Mouse (Mus musculus) midbrain, embryonic 13.5 days (tissue): ENCODE measurements around the gene Ccdc85c. TPM values are rescaled to one million over a fixed set of nuclear protein-coding genes. Genes with fewer than 3 reads are reported as not detected.

Experiments used
- ATAC-seq: fragments of 200-750 bp; cut with Nextera tagmentation; 2 replicates; pipeline ENCODE4 v1.8.0; 2017; ENCODE audit warnings: mild to moderate bottlenecking, moderate TSS enrichment, moderate library complexity
- H3K27ac ChIP-seq: fragments of 300-500 bp; sonication (generic); 2 replicates; pipeline ENCODE4 v1.5.1; 2015; ENCODE audit warnings: inconsistent platforms, mild to moderate bottlenecking, moderate library complexity
- H3K27me3 ChIP-seq: fragments of 300-500 bp; sonication (generic); 2 replicates; pipeline ENCODE4 v1.6.1; 2015; ENCODE audit warnings: mild to moderate bottlenecking, inconsistent platforms
- H3K36me3 ChIP-seq: fragments of 300-500 bp; sonication (generic); 2 replicates; pipeline ENCODE4 v1.6.1; 2015; ENCODE audit warnings: mild to moderate bottlenecking, inconsistent platforms
- H3K4me1 ChIP-seq: fragments of 300-500 bp; sonication (generic); replicated peaks from 2 replicates; pipeline ENCODE4 v1.6.1; 2015; ENCODE audit warnings: inconsistent platforms
- H3K4me2 ChIP-seq: fragments of 300-500 bp; sonication (generic); replicated peaks from 2 replicates; pipeline ENCODE4 v1.6.1; 2015; ENCODE audit warnings: moderate library complexity, mild to moderate bottlenecking, inconsistent platforms
- H3K4me3 ChIP-seq: fragments of 300-500 bp; sonication (generic); replicated peaks from 2 replicates; pipeline ENCODE4 v1.5.1; 2015; ENCODE audit warnings: mild to moderate bottlenecking, inconsistent platforms
- H3K9ac ChIP-seq: fragments of 300-500 bp; sonication (generic); replicated peaks from 2 replicates; pipeline ENCODE4 v1.6.1; 2015; ENCODE audit warnings: mild to moderate bottlenecking, inconsistent platforms
- H3K9me3 ChIP-seq: fragments of 300-500 bp; sonication (generic); 2 replicates; pipeline ENCODE4 v1.6.1; 2016; ENCODE audit warnings: mild to moderate bottlenecking, inconsistent platforms
- WGBS: fragments of 180-500 bp; shearing (Covaris S2); methylation state at CpG from one replicate; pipeline ENCODE4 v1.1.7; 2015; 5-methylcytosine and 5-hydroxymethylcytosine counted together
- polyA plus RNA-seq: library from polyadenylated mRNA; unstranded; fragments of >200 nt; fragmentation: Nextera tagmentation; extraction: Ambion mirVana; gene quantifications from 2 replicates; pipeline ENCODE4 v1.2.1, GENCODE M21; 2015

Ccdc85c gene
- polyA plus RNA-seq, 1 experiment from 2014 or later = 19.5 TPM

DNA sequence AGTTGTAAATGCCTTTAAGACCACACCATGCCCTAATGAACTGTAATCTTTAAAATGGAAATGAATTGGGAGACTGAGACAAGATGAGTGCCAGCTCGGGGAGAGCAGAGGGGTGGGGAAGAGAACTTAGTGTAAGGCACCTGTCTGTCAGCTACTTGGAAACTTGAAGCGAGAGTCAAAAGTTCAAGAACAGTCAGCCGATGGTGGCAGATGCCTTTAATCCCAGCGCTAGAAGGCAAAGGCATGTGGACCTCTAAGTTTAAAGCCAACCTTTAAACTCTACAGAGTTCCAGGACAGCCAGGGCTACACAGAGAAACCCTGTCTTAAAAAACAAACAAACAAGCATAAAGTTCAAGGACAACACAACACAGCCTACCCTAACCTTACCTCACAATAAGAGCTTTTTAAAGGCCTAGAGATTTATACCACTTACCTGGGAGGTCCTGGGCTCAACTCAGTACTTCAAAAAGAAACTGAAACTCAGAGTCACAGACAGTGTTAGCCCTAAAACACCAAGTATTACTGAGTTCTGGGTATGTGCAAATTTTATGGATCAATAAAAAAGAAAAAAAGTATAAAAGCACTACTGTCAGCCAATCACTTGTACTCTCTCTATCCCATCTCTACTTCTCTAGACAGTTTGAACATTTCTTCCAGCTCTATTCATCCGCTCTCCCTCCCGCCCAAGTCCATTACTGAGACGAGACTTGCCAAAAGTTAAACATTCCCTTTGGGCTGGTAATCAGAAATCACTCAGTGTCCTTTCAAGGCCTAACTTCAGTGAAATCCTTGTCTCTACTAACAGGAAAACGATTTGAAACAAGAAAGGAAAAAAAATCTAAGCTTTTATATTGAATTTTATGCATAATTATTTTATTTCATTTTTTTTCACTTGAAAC is 100.4 kb downstream of the Ccdc85c start:
- Histone ChIP-seq H3K27ac (no peak overlapping the region), H3K4me3 (no peak overlapping the region)
- no peak for ATAC-seq

DNA sequence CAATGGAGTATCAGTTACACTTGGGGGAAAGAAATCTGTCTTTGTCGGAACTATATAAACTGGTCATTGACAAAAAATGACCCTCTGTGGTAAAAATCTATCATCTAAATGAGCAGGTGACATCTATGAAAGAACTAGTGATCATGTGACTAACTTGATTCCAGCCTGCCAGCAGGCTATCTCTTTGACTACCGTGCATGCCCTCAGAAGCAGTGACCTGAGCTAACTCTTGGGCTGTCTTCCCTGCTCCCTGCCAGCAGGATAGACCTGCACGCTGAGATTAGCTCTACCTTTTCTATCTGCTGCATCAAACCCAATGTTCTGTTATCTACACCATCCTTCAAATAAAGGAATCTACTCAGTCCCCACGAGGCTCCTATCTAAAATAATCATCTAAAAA is 102.6 kb downstream of the Ccdc85c start:
- Histone ChIP-seq H3K27me3 (no peaks in the 10 kb centered on the region), H3K4me1 (peaks cover 30% of the 10 kb centered on the region), H3K9me3 (no peaks in the 10 kb centered on the region), H3K4me3 (no peak overlapping the region), H3K27ac (no peak overlapping the region), H3K4me2 (no peak overlapping the region), H3K9ac (no peak overlapping the region), H3K36me3 (no peaks in the 10 kb centered on the region)
- ATAC-seq = no peak
- 63% methylated on average over 4 of the region's 4 CpGs for WGBS

More for the DNA sequence above, 100.4 kb downstream of the Ccdc85c start:
- 76% methylated on average over 8 of the region's 8 CpGs for WGBS
- Histone ChIP-seq H3K4me1 (peaks cover 37% of the 10 kb centered on the region), H3K9me3 (no peaks in the 10 kb centered on the region), H3K4me2 (no peak overlapping the region), H3K27me3 (no peaks in the 10 kb centered on the region), H3K36me3 (no peaks in the 10 kb centered on the region), H3K9ac (no peak overlapping the region)

DNA sequence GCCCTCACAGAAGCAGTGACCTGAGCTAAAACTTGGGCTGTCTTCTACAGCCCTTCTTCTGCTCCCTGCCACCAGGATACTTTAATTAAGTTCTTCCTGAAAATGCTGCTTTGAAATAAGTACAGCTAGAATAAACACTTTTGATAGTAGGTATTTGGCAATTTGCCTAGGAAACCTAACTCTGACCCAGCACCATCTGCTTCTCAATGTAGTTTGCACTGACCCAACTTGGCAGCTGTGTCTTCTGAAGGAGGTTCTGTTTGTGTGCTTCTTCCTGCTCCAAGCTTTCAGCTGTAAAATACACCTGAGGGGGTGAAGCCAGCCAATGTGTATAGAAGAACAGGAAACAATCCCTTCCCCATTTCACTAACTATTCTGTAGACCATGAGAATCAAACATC is 103.9 kb downstream of the Ccdc85c start:
- Histone ChIP-seq H3K9me3 (no peaks in the 10 kb centered on the region), H3K4me2 (no peak overlapping the region), H3K4me1 (peaks cover 17% of the 10 kb centered on the region), H3K27ac (no peak overlapping the region), H3K27me3 (no peaks in the 10 kb centered on the region), H3K4me3 (no peak overlapping the region), H3K9ac (no peak overlapping the region), H3K36me3 (no peaks in the 10 kb centered on the region)
- ATAC-seq = no peak

DNA sequence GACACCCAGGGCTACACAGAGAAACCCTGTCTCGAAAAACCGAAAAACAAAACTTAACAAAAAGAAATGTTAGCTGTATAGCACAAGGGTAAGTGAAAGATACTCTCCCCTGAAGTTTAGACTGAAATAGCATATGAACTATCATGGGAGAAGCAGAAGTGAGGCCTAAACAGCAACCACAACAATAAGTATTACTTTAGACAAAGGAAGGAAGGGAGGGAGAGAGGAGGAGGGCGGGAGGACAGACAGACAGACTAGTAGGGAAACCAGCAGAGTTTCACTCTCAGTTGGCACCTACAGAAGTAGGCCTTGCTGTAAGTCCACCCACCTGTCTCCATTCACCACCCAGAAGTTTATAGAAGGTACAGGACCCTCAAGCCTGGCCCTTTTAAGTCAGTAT is 104.8 kb downstream of the Ccdc85c start:
- H3K4me2 ChIP-seq = no peak overlapping the region

DNA sequence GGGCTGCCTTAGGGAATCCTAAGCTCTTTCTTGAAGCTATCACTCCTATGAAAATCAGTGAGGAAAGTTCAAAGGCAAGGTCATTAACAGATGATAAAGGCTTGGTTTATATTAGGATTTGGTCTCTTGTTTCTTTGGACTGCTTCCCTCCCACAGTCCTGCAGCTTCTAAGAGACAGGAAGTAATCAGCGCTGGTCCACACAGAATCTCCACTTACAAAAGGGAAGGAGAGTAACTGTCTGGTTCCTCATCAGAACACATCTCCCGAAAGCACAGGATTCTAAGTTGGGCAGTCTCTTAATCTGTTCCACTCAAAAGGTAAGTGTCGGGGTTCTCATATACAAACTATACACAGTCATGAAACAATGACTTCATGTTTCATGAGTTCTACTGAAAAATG is 106.3 kb downstream of the Ccdc85c start:
- H3K4me1 ChIP-seq = peaks cover 20% of the 10 kb centered on the region
- H3K27ac ChIP-seq = no peak overlapping the region
- H3K9ac ChIP-seq = no peak overlapping the region
- no peak overlapping the region for H3K4me2 ChIP-seq
- no peaks in the 10 kb centered on the region for H3K9me3 ChIP-seq
- no peak overlapping the region for H3K4me3 ChIP-seq
- peaks cover 4% of the 10 kb centered on the region; the same call in 1 of the 2 replicates for H3K36me3 ChIP-seq
- no peaks in the 10 kb centered on the region for H3K27me3 ChIP-seq
- no peak for ATAC-seq
- 85% methylated on average over 3 of the region's 3 CpGs for WGBS

More for the DNA sequence above, 104.8 kb downstream of the Ccdc85c start:
- H3K27me3 ChIP-seq = no peaks in the 10 kb centered on the region
- H3K4me3 ChIP-seq = no peak overlapping the region
- no peak overlapping the region for H3K9ac ChIP-seq
- H3K27ac ChIP-seq = no peak overlapping the region
- no peaks in the 10 kb centered on the region for H3K9me3 ChIP-seq
- WGBS = 86% methylated on average over 3 of the region's 3 CpGs
- no peak for ATAC-seq
- H3K4me1 ChIP-seq = peaks cover 19% of the 10 kb centered on the region
- no peaks in the 10 kb centered on the region for H3K36me3 ChIP-seq

DNA sequence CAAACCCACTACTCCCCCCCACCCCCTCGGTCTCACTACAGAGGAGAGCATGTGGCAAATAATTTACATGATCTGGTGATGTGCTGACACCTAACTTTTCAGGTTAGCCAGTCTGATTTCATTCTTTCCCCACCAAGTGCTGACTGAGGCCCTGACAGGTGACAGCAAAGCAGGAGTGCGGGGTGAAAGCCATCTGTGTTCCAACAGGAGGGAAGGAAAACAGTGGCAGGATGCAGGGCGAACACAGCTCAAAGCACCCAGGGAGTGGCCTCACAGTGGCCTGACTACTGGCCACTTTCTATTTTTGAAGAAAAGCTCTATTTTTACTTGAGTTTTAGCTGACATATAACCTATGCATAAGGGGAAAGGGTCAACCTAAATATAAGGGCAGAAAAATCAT is 111.5 kb downstream of the Ccdc85c start:
- H3K36me3 ChIP-seq = peaks cover 43% of the 10 kb centered on the region
- no peak overlapping the region for H3K27ac ChIP-seq
- H3K4me2 ChIP-seq = no peak overlapping the region
- H3K9me3 ChIP-seq = no peaks in the 10 kb centered on the region
- no peak overlapping the region for H3K9ac ChIP-seq
- 82% methylated on average over 3 of the region's 3 CpGs for WGBS
- 0 out of 2 replicates have a peak, but pooled peaks cover 7% of the 10 kb centered on the region for H3K4me1 ChIP-seq
- ATAC-seq = no peak
- no peak overlapping the region for H3K4me3 ChIP-seq
- no peaks in the 10 kb centered on the region for H3K27me3 ChIP-seq

DNA sequence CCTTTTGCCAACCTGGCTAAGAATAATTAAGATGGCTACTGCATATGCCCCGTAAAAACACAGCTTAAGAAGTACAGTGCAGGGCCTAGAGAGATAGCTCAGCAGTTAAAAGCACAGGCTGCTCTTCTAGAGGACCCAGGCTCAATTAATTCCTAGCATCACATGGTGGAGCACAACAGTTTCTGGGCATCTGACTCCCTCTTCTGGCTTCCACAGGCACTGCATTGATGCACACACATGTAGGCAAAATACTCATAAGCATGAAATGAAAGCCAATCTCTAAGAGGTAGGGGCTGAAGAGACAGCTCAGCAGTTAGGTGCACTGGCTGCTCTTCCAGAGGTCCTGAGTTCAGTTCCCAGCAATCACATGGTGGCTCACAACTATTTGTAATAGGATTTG is 113.2 kb downstream of the Ccdc85c start:
- no peak overlapping the region for H3K9ac ChIP-seq
- peaks cover 52% of the 10 kb centered on the region for H3K36me3 ChIP-seq
- H3K4me1 ChIP-seq = 0 out of 2 replicates have a peak, but pooled peaks cover 7% of the 10 kb centered on the region
- no peak overlapping the region for H3K27ac ChIP-seq
- no peak overlapping the region for H3K4me3 ChIP-seq
- no peak for ATAC-seq
- no peak overlapping the region for H3K4me2 ChIP-seq
- H3K9me3 ChIP-seq = no peaks in the 10 kb centered on the region
- H3K27me3 ChIP-seq = no peaks in the 10 kb centered on the region
- 96% methylated on average over 1 of the region's 1 CpGs for WGBS

DNA sequence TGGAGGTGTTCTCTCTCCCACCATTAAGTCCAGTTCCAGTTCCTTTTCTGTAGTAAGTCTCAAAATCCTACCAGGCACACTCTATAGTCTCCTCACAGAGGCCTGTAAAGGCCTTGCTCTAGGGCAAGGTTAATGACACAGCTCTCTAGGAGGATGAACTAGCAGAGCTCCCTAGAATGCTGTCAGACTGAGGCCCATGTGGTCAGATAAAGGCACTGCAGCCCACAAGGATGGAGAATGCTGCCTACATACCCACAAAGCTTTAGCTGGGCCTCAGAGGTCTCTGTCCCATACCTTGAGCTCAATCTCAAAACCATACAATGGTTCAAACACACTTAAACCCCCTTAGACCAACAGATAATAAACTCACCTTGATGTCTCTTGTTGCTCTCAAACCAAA is 115.4 kb downstream of the Ccdc85c start:
- H3K27ac ChIP-seq = no peak overlapping the region
- no peak overlapping the region for H3K4me2 ChIP-seq
- H3K27me3 ChIP-seq = no peaks in the 10 kb centered on the region
- no peak overlapping the region for H3K4me3 ChIP-seq
- H3K4me1 ChIP-seq = 0 out of 2 replicates have a peak, but pooled peaks cover 2% of the 10 kb centered on the region
- no peak overlapping the region for H3K9ac ChIP-seq
- H3K36me3 ChIP-seq = peaks cover 69% of the 10 kb centered on the region
- no peaks in the 10 kb centered on the region for H3K9me3 ChIP-seq
- ATAC-seq = no peak

Other genes starting within 250 kb of the Ccdc85c start
- 93.6 and 96.6 TPM in 2 replicates for gene Setd3, start 96.1 kb downstream of the Ccdc85c start, polyA plus RNA-seq
- gene Ccnk, start 95.8 kb downstream of the Ccdc85c start, polyA plus RNA-seq = 4.4 and 4.7 TPM in 2 replicates
- 2.0 and 2.9 TPM in 2 replicates for gene Hhipl1, start 30.8 kb upstream of the Ccdc85c start, polyA plus RNA-seq
- gene Cyp46a1, start 59.0 kb upstream of the Ccdc85c start, polyA plus RNA-seq = 16.7 and 17.7 TPM in 2 replicates
- gene Eml1, start 95.5 kb upstream of the Ccdc85c start, polyA plus RNA-seq = 65.7 and 66.7 TPM in 2 replicates